Mouse (Mus musculus): ENCODE measurements around the gene Col11a2. TPM values are rescaled to one million over a fixed set of nuclear protein-coding genes. Genes with fewer than 3 reads are reported as not detected.

Col11a2 gene
- polyA plus RNA-seq, 1 experiment from 2014 or later, result 2.2 TPM

GRCm38 (mm10) chr17:34079002-34079401 is 39.8 kb downstream of the Col11a2 start:
- Histone ChIP-seq H3K27me3 (peaks cover 27% of the 10 kb centered on the region), H3K36me3 (no peaks in the 10 kb centered on the region), H3K9ac (no peak overlapping the region), H3K4me1 (0 out of 2 replicates have a peak, but pooled peaks cover 4% of the 10 kb centered on the region), H3K27ac (no peak overlapping the region), H3K4me2 (no peak overlapping the region), H3K9me3 (replicated peaks) (no peaks in the 10 kb centered on the region), H3K4me3 (replicated peaks) (no peak overlapping the region)
- WGBS, result 91% methylated on average over 11 of the region's 11 CpGs
- ATAC-seq (replicated peaks; ENCODE audit: low FRiP score), result no peak

- Histone ChIP-seq H3K27ac (no peak overlapping the region), H3K36me3 (no peaks in the 10 kb centered on the region), H3K27me3 (peaks cover 32% of the 10 kb centered on the region), H3K4me3 (replicated peaks) (no peak overlapping the region), H3K4me2 (no peak overlapping the region), H3K9ac (no peak overlapping the region), H3K4me1 (0 out of 2 replicates have a peak, but pooled peaks cover 4% of the 10 kb centered on the region), H3K9me3 (replicated peaks) (no peaks in the 10 kb centered on the region)
- WGBS, result 19% methylated on average over 5 of the region's 5 CpGs
- peak; percentile 71 for ATAC-seq (replicated peaks; ENCODE audit: low FRiP score)
Measured at GRCm38 (mm10) chr17:34079621-34080020, 40.4 kb downstream of the Col11a2 start.

- no peak overlapping the region for H3K9ac ChIP-seq
- H3K4me2 ChIP-seq, result no peak overlapping the region
- WGBS, result 16% methylated on average over 8 of the region's 8 CpGs
- H3K36me3 ChIP-seq, result no peaks in the 10 kb centered on the region
- H3K4me3 ChIP-seq (replicated peaks), result no peak overlapping the region
- H3K27me3 ChIP-seq, result peaks cover 14% of the 10 kb centered on the region
- H3K27ac ChIP-seq, result no peak overlapping the region
- no peaks in the 10 kb centered on the region for H3K9me3 ChIP-seq (replicated peaks)
- ATAC-seq (replicated peaks; ENCODE audit: low FRiP score), result no peak
- no peaks in the 10 kb centered on the region for H3K4me1 ChIP-seq
Measured at GRCm38 (mm10) chr17:34083104-34083503, 43.9 kb downstream of the Col11a2 start.

- ATAC-seq (replicated peaks; ENCODE audit: low FRiP score), result no peak
- Histone ChIP-seq H3K36me3 (no peaks in the 10 kb centered on the region), H3K27ac (no peak overlapping the region), H3K9ac (no peak overlapping the region), H3K4me3 (replicated peaks) (no peak overlapping the region), H3K27me3 (peaks cover 14% of the 10 kb centered on the region), H3K9me3 (replicated peaks) (no peaks in the 10 kb centered on the region), H3K4me1 (no peaks in the 10 kb centered on the region), H3K4me2 (no peak overlapping the region)
- 64% methylated on average over 2 of the region's 2 CpGs for WGBS
Measured at GRCm38 (mm10) chr17:34087386-34087785, 48.1 kb downstream of the Col11a2 start.

GRCm38 (mm10) chr17:34088124-34088523 is 48.9 kb downstream of the Col11a2 start:
- 84% methylated on average over 11 of the region's 11 CpGs for WGBS
- no peak overlapping the region for H3K9ac ChIP-seq

GRCm38 (mm10) chr17:34090923-34091322 is 51.7 kb downstream of the Col11a2 start:
- peaks cover 9% of the 10 kb centered on the region for H3K4me1 ChIP-seq
- H3K4me2 ChIP-seq, result no peak overlapping the region
- H3K27me3 ChIP-seq, result no peaks in the 10 kb centered on the region
- H3K9ac ChIP-seq, result no peak overlapping the region
- ATAC-seq (replicated peaks; ENCODE audit: low FRiP score), result no peak
- no peaks in the 10 kb centered on the region for H3K36me3 ChIP-seq
- no peaks in the 10 kb centered on the region for H3K9me3 ChIP-seq (replicated peaks)
- WGBS, result 55% methylated on average over 7 of the region's 7 CpGs
- no peak overlapping the region for H3K4me3 ChIP-seq (replicated peaks)
- no peak overlapping the region for H3K27ac ChIP-seq

More at GRCm38 (mm10) chr17:34088124-34088523, 48.9 kb downstream of the Col11a2 start:
- Histone ChIP-seq H3K4me2 (no peak overlapping the region), H3K36me3 (no peaks in the 10 kb centered on the region), H3K9me3 (replicated peaks) (no peaks in the 10 kb centered on the region), H3K4me3 (replicated peaks) (no peak overlapping the region), H3K27me3 (peaks cover 10% of the 10 kb centered on the region), H3K27ac (no peak overlapping the region), H3K4me1 (peaks cover 2% of the 10 kb centered on the region)
- ATAC-seq (replicated peaks; ENCODE audit: low FRiP score), result no peak

GRCm38 (mm10) chr17:34092197-34092875 is 53.1 kb downstream of the Col11a2 start, which contains the start of gene H2-Oa:
H2-Oa (plus strand) TSS chr17:34092340.
- no peak within 1 kb of the TSS for H3K9ac ChIP-seq
- WGBS, result 42% methylated on average over 11 of the region's 11 CpGs
- no peaks in the 10 kb centered on the region for H3K27me3 ChIP-seq
- ATAC-seq (replicated peaks; ENCODE audit: low FRiP score), result no peak
- H3K4me1 ChIP-seq, result peaks cover 9% of the 10 kb centered on the region
- no peak within 1 kb of the TSS for H3K4me2 ChIP-seq
- no peaks in the 10 kb centered on the region for H3K36me3 ChIP-seq
- H3K27ac ChIP-seq, result peak within 1 kb of the TSS; percentile 52; the same call in 1 of the 2 replicates
- no peak within 1 kb of the TSS for H3K4me3 ChIP-seq (replicated peaks)
- no peaks in the 10 kb centered on the region for H3K9me3 ChIP-seq (replicated peaks)

- H3K27ac ChIP-seq, result peak overlapping the region; percentile 52; the same call in 1 of the 2 replicates
- no peaks in the 10 kb centered on the region for H3K27me3 ChIP-seq
- H3K9ac ChIP-seq, result no peak overlapping the region
- ATAC-seq (replicated peaks; ENCODE audit: low FRiP score), result peak; percentile 83
- peak overlapping the region; percentile 37 for H3K4me2 ChIP-seq
- no peaks in the 10 kb centered on the region for H3K36me3 ChIP-seq
- WGBS, result 16% methylated on average over 7 of the region's 7 CpGs
- peaks cover 9% of the 10 kb centered on the region for H3K4me1 ChIP-seq
- H3K9me3 ChIP-seq (replicated peaks), result no peaks in the 10 kb centered on the region
- H3K4me3 ChIP-seq (replicated peaks), result 0 out of 2 replicates have a peak overlapping the region, but pooled peaks have one; percentile 11
Measured at GRCm38 (mm10) chr17:34093199-34093874, 54.1 kb downstream of the Col11a2 start.

- no peak overlapping the region for H3K9ac ChIP-seq
- H3K4me2 ChIP-seq, result no peak overlapping the region
- ATAC-seq (replicated peaks; ENCODE audit: low FRiP score), result peak; percentile 20; the same call in 1 of the 2 replicates
- H3K36me3 ChIP-seq, result no peaks in the 10 kb centered on the region
- 81% methylated on average over 27 of the region's 27 CpGs for WGBS
- no peaks in the 10 kb centered on the region for H3K27me3 ChIP-seq
- peaks cover 9% of the 10 kb centered on the region for H3K4me1 ChIP-seq
- no peaks in the 10 kb centered on the region for H3K9me3 ChIP-seq (replicated peaks)
- no peak overlapping the region for H3K27ac ChIP-seq
- H3K4me3 ChIP-seq (replicated peaks), result no peak overlapping the region
Measured at GRCm38 (mm10) chr17:34094283-34095035, 55.2 kb downstream of the Col11a2 start.

- H3K4me3 ChIP-seq (replicated peaks), result no peak overlapping the region
- no peaks in the 10 kb centered on the region for H3K36me3 ChIP-seq
- no peaks in the 10 kb centered on the region for H3K9me3 ChIP-seq (replicated peaks)
- no peak for ATAC-seq (replicated peaks; ENCODE audit: low FRiP score)
- 53% methylated on average over 3 of the region's 3 CpGs for WGBS
- no peak overlapping the region for H3K4me2 ChIP-seq
- no peak overlapping the region for H3K27ac ChIP-seq
- H3K27me3 ChIP-seq, result no peaks in the 10 kb centered on the region
- H3K9ac ChIP-seq, result no peak overlapping the region
- H3K4me1 ChIP-seq, result peaks cover 18% of the 10 kb centered on the region
Measured at GRCm38 (mm10) chr17:34096497-34097010, 57.3 kb downstream of the Col11a2 start.

GRCm38 (mm10) chr17:34097272-34097671 is 58.0 kb downstream of the Col11a2 start:
- WGBS, result 55% methylated on average over 5 of the region's 5 CpGs
- H3K27me3 ChIP-seq, result no peaks in the 10 kb centered on the region
- ATAC-seq (replicated peaks; ENCODE audit: low FRiP score), result no peak

More at GRCm38 (mm10) chr17:34097272-34097671, 58.0 kb downstream of the Col11a2 start:
- Histone ChIP-seq H3K4me1 (peaks cover 21% of the 10 kb centered on the region), H3K4me3 (replicated peaks) (no peak overlapping the region), H3K4me2 (no peak overlapping the region), H3K27ac (no peak overlapping the region), H3K36me3 (no peaks in the 10 kb centered on the region), H3K9ac (no peak overlapping the region), H3K9me3 (replicated peaks) (no peaks in the 10 kb centered on the region)
